Mouse (Mus musculus): ENCODE measurements around the gene Axdnd1. TPM values are rescaled to one million over a fixed set of nuclear protein-coding genes. Genes with fewer than 3 reads are reported as not detected.

Gene Axdnd1
- not detected for total RNA-seq (2021)
- long read RNA-seq, experiment 1, result 0 reads
- long read RNA-seq, experiment 2, result 0 reads

- intact Hi-C loops (cut with DNase I; ENCODE audit: low total_unique reads), result loop anchor here (10.0 kb wide), 1 partner anchor 204 kb away; no protein-coding TSS in a partner anchor
- DNase-seq, result peak; percentile 84
Observed at GRCm38 (mm10) chr1:156420671-156421297, at the start of gene Axdnd1. Axdnd1 (minus strand) TSS chr1:156421159.

- DNase-seq, result no peak
- intact Hi-C loops (cut with DNase I; ENCODE audit: low total_unique reads), result no loop called here
Observed at GRCm38 (mm10) chr1:156470557-156470956, 49.6 kb upstream of the Axdnd1 start.

GRCm38 (mm10) chr1:156468576-156468975, 47.6 kb upstream of the Axdnd1 start:
- DNase-seq, result no peak
- intact Hi-C loops (cut with DNase I; ENCODE audit: low total_unique reads), result no loop called here

- DNase-seq, result no peak
- intact Hi-C loops (cut with DNase I; ENCODE audit: low total_unique reads), result no loop called here
Observed at GRCm38 (mm10) chr1:156467655-156468255, 46.8 kb upstream of the Axdnd1 start.

- no peak for DNase-seq
- intact Hi-C loops (cut with DNase I; ENCODE audit: low total_unique reads), result no loop called here
Observed at GRCm38 (mm10) chr1:156464963-156465362, 44.0 kb upstream of the Axdnd1 start.

- no peak for DNase-seq
- intact Hi-C loops (cut with DNase I; ENCODE audit: low total_unique reads), result no loop called here
Observed at GRCm38 (mm10) chr1:156463981-156464853, 43.3 kb upstream of the Axdnd1 start.

GRCm38 (mm10) chr1:156462273-156462991, 41.5 kb upstream of the Axdnd1 start:
- intact Hi-C loops (cut with DNase I; ENCODE audit: low total_unique reads), result no loop called here
- DNase-seq, result no peak

- no peak for DNase-seq
- intact Hi-C loops (cut with DNase I; ENCODE audit: low total_unique reads), result no loop called here
Observed at GRCm38 (mm10) chr1:156461036-156461435, 40.1 kb upstream of the Axdnd1 start.

- intact Hi-C loops (cut with DNase I; ENCODE audit: low total_unique reads), result no loop called here
- no peak for DNase-seq
Observed at GRCm38 (mm10) chr1:156460216-156460615, 39.3 kb upstream of the Axdnd1 start.

GRCm38 (mm10) chr1:156459690-156460089, 38.7 kb upstream of the Axdnd1 start:
- intact Hi-C loops (cut with DNase I; ENCODE audit: low total_unique reads), result no loop called here
- no peak for DNase-seq

GRCm38 (mm10) chr1:156458391-156459060, 37.6 kb upstream of the Axdnd1 start:
- DNase-seq, result no peak
- intact Hi-C loops (cut with DNase I; ENCODE audit: low total_unique reads), result no loop called here

- intact Hi-C loops (cut with DNase I; ENCODE audit: low total_unique reads), result no loop called here
- DNase-seq, result no peak
Observed at GRCm38 (mm10) chr1:156455005-156455758, 34.2 kb upstream of the Axdnd1 start.

GRCm38 (mm10) chr1:156454384-156454783, 33.4 kb upstream of the Axdnd1 start:
- no peak for DNase-seq
- intact Hi-C loops (cut with DNase I; ENCODE audit: low total_unique reads), result no loop called here

- DNase-seq, result no peak
- intact Hi-C loops (cut with DNase I; ENCODE audit: low total_unique reads), result no loop called here
Observed at GRCm38 (mm10) chr1:156453876-156454275, 32.9 kb upstream of the Axdnd1 start.

- intact Hi-C loops (cut with DNase I; ENCODE audit: low total_unique reads), result no loop called here
- no peak for DNase-seq
Observed at GRCm38 (mm10) chr1:156450478-156450877, 29.5 kb upstream of the Axdnd1 start.

- DNase-seq, result no peak
- intact Hi-C loops (cut with DNase I; ENCODE audit: low total_unique reads), result no loop called here
Observed at GRCm38 (mm10) chr1:156449691-156450090, 28.7 kb upstream of the Axdnd1 start.

GRCm38 (mm10) chr1:156449089-156449488, 28.1 kb upstream of the Axdnd1 start:
- no peak for DNase-seq

GRCm38 (mm10) chr1:156445049-156445448, 24.1 kb upstream of the Axdnd1 start:
- intact Hi-C loops (cut with DNase I; ENCODE audit: low total_unique reads), result no loop called here
- DNase-seq, result no peak

More at GRCm38 (mm10) chr1:156449089-156449488, 28.1 kb upstream of the Axdnd1 start:
- intact Hi-C loops (cut with DNase I; ENCODE audit: low total_unique reads), result no loop called here

Data from gastrocnemius, postnatal 14 days (tissue).